Mouse (Mus musculus) cerebellum, adult 2 months (tissue): ENCODE data around the gene Uchl5.

ENCODE experiments used
- CTCF ChIP-seq: fragments of 200-500 bp; IDR thresholded peaks from 2 replicates; pipeline ENCODE4 v1.5.1; 2011; ENCODE audit warnings: low read depth, mild to moderate bottlenecking, control low read depth, low read length, moderate library complexity, borderline replicate concordance; ENCODE audit not compliant: insufficient read depth
- POLR2A ChIP-seq: fragments of 200-500 bp; IDR thresholded peaks from 2 replicates; pipeline ENCODE4 v1.6.1; 2011; ENCODE audit warnings: low read length, control low read depth, borderline replicate concordance; ENCODE audit not compliant: insufficient read depth

- TF ChIP-seq CTCF (no peak), POLR2A (no peak)
These were observed 616 bp downstream of the Uchl5 start for GRCm38 (mm10) chr1:143777558-143778218.
